Mouse (Mus musculus): ENCODE data around the gene Mfsd1. TPM values are rescaled to one million over a fixed set of nuclear protein-coding genes. Genes with fewer than 3 reads are reported as not detected.

The Mfsd1 gene
- polyA plus RNA-seq (2012; rRNA removed) = 21.4 and 23.6 TPM in 2 replicates

DNA sequence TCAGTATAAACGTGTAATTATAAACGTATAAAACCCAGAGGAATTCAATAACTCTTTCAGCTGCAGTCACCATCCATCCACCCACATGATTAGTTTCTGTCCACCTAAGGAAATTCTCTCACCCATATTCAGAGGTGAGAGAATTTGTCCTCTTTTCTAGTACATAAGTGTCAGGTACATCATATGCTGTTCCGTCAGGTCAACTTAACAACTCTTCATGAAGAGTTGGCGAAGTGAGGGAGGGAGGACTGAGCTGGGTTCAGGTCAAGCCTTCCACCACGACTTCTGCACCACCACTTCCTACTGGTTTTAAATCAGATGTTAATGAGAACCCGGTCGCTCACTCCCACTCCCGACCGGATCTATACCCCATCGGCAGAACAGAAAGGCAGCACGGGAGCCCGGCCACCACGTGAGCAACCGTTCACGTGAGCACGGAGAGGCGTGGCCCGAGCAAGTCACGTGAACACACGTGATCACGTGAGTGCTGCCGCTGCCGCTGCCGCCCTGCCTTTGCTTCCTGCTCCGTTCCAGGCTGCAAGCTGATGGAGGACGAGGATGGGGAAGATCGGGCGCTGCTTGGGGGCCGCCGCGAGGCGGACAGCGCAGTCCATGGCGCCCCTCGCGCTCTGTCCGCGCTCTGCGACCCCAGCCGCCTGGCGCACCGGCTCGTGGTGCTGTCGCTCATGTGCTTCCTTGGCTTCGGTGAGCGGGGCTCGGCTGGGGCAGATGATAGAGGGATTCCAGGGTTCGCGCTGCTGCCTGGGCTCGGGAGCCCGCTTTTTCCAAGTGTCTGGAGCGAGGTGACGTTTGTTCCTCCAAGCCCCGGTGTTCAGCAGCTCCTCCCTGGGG lies at the start of gene Mfsd1:
TSS of gene Mfsd1 (plus strand) at position 469 of the 852 bp plus-strand sequence.
- DNase-seq = peak; percentile 83 to 85
- no peaks in the 10 kb centered on the region for H3K27me3 ChIP-seq (ENCODE audit: control insufficient read depth, insufficient read depth, low read length)
- H3K4me3 ChIP-seq (replicated peaks; ENCODE audit: insufficient read depth, low read depth, low read length) = peak within 1 kb of the TSS; percentile 61
- TF ChIP-seq POLR2A (IDR thresholded peaks at IDR 0.05; ENCODE audit: borderline replicate concordance, insufficient read depth, low read length) = peak; percentile 85
- no peak for TF ChIP-seq CTCF (IDR thresholded peaks at IDR 0.05; ENCODE audit: borderline replicate concordance, insufficient read depth, low read depth, low read length)
- WGBS = 4% methylated on average over 54 of the region's 54 CpGs
- H3K27ac ChIP-seq (ENCODE audit: insufficient read depth, low read length) = no peak within 1 kb of the TSS
- no peaks in the 10 kb centered on the region for H3K4me1 ChIP-seq (ENCODE audit: control insufficient read depth, insufficient read depth, low read length)

DNA sequence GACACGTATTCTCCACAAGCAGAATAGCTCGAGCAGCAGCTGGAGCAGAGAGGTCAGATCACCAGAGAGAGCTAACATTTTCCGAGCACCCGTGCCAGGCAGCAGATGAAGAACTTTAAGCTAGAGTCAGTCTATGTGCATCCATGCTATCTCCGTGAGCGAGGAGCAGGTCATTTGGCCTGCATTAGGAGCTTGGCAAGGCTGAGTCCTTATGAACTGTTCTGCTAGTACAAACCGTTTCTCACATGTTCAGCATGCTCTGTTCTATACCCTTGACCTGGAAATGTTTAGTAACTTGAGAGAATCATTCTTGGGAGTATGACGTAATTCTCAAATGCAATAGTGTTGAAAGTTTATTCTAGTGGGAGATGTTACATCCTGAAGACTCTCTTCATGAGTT lies 38.9 kb upstream of the Mfsd1 start:
- Histone ChIP-seq H3K27ac (ENCODE audit: insufficient read depth, low read length) (no peak overlapping the region), H3K27me3 (ENCODE audit: control insufficient read depth, insufficient read depth, low read length) (no peaks in the 10 kb centered on the region), H3K4me3 (replicated peaks; ENCODE audit: insufficient read depth, low read depth, low read length) (no peak overlapping the region), H3K4me1 (ENCODE audit: control insufficient read depth, insufficient read depth, low read length) (no peaks in the 10 kb centered on the region)
- TF ChIP-seq CTCF (IDR thresholded peaks at IDR 0.05; ENCODE audit: borderline replicate concordance, insufficient read depth, low read depth, low read length) = no peak
- TF ChIP-seq POLR2A (IDR thresholded peaks at IDR 0.05; ENCODE audit: borderline replicate concordance, insufficient read depth, low read length) = no peak
- 73% methylated on average over 8 of the region's 8 CpGs for WGBS
- DNase-seq = no peak

GRCm38 (mm10) chr3:67551193-67551592 lies 31.3 kb upstream of the Mfsd1 start:
- no peaks in the 10 kb centered on the region for H3K27me3 ChIP-seq (ENCODE audit: control insufficient read depth, insufficient read depth, low read length)
- TF ChIP-seq POLR2A (IDR thresholded peaks at IDR 0.05; ENCODE audit: borderline replicate concordance, insufficient read depth, low read length) (no peak), CTCF (IDR thresholded peaks at IDR 0.05; ENCODE audit: borderline replicate concordance, insufficient read depth, low read depth, low read length) (no peak)
- DNase-seq = no peak
- H3K27ac ChIP-seq (ENCODE audit: insufficient read depth, low read length) = no peak overlapping the region
- no peak overlapping the region for H3K4me3 ChIP-seq (replicated peaks; ENCODE audit: insufficient read depth, low read depth, low read length)
- WGBS = 68% methylated on average over 3 of the region's 3 CpGs
- H3K4me1 ChIP-seq (ENCODE audit: control insufficient read depth, insufficient read depth, low read length) = no peaks in the 10 kb centered on the region

DNA sequence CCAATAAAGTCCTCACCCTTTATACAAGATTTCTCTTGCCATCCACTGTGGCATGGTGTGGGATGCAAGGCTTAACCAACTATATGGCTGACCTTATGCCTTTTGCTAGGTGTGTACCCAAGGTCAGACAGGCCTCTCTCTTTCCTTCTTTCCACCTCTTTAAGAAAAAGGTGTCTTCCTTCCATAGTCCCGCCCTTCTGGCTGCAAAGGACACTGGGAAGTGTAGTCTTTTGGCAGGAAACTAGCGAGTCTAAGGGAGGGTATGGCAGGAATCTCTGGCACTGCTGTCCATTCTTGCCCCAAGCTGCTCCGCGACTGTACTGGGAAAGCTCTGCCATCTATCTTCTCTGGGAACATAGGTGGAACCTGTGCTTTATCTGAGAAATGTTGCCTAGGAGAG lies 29.3 kb upstream of the Mfsd1 start:
- 32% methylated on average over 4 of the region's 4 CpGs for WGBS
- DNase-seq = peak; percentile 20 to 26
- Histone ChIP-seq H3K4me3 (replicated peaks; ENCODE audit: insufficient read depth, low read depth, low read length) (no peak overlapping the region), H3K4me1 (ENCODE audit: control insufficient read depth, insufficient read depth, low read length) (no peaks in the 10 kb centered on the region), H3K27me3 (ENCODE audit: control insufficient read depth, insufficient read depth, low read length) (no peaks in the 10 kb centered on the region), H3K27ac (ENCODE audit: insufficient read depth, low read length) (no peak overlapping the region)
- TF ChIP-seq CTCF (IDR thresholded peaks at IDR 0.05; ENCODE audit: borderline replicate concordance, insufficient read depth, low read depth, low read length) = no peak
- TF ChIP-seq POLR2A (IDR thresholded peaks at IDR 0.05; ENCODE audit: borderline replicate concordance, insufficient read depth, low read length) = no peak

DNA sequence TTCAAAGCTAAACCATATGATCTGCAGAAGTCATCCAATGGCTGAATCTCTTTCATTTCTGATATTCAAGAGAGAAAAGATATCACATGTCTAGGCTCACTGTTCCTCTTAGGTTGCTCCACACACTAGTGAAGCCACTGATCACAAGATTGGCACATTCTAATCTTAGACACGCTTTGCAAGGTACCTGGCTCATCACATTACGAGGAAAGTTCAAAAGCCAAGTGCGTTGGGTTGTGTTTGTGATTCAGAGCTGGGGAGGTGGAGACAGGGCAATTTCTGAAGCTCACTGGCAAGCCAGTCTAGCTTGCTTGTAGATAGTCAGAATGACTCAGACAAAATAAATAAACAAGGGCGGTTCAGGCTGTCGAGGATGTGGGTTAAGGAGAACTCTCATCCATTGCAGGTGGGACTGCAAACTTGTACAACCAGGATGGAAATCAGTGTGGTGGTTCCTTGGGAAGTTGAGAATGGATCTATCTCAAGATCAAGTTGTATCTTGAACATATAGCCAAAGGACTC lies 28.6 kb upstream of the Mfsd1 start:
- WGBS = 90% methylated on average over 5 of the region's 5 CpGs
- TF ChIP-seq CTCF (IDR thresholded peaks at IDR 0.05; ENCODE audit: borderline replicate concordance, insufficient read depth, low read depth, low read length) = no peak
- TF ChIP-seq POLR2A (IDR thresholded peaks at IDR 0.05; ENCODE audit: borderline replicate concordance, insufficient read depth, low read length) = no peak
- no peak overlapping the region for H3K27ac ChIP-seq (ENCODE audit: insufficient read depth, low read length)
- no peak overlapping the region for H3K4me3 ChIP-seq (replicated peaks; ENCODE audit: insufficient read depth, low read depth, low read length)
- no peaks in the 10 kb centered on the region for H3K27me3 ChIP-seq (ENCODE audit: control insufficient read depth, insufficient read depth, low read length)
- H3K4me1 ChIP-seq (ENCODE audit: control insufficient read depth, insufficient read depth, low read length) = no peaks in the 10 kb centered on the region
- DNase-seq = no peak

DNA sequence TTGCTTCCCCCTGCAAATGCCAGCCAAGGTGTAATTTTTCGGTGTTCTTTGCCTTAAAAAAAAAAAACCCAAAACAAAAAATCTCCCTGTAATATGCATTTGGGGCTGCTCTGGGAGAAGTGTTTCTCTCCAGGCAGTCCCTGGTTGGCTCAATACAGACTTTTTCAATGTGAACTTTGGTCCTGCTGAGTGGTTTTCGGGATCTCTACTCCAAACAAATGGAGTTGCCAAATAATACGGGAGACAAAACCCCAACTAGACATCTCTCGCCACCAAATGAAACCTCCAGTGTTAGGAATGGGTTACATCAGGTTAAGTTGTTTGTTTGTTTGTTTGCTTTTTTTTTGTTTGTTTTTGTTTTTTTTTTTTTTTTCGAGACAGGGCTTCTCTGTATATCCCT lies 27.3 kb upstream of the Mfsd1 start:
- no peak for DNase-seq
- Histone ChIP-seq H3K4me3 (replicated peaks; ENCODE audit: insufficient read depth, low read depth, low read length) (no peak overlapping the region), H3K27ac (ENCODE audit: insufficient read depth, low read length) (no peak overlapping the region), H3K27me3 (ENCODE audit: control insufficient read depth, insufficient read depth, low read length) (no peaks in the 10 kb centered on the region), H3K4me1 (ENCODE audit: control insufficient read depth, insufficient read depth, low read length) (no peaks in the 10 kb centered on the region)
- WGBS = 68% methylated on average over 5 of the region's 5 CpGs
- TF ChIP-seq CTCF (IDR thresholded peaks at IDR 0.05; ENCODE audit: borderline replicate concordance, insufficient read depth, low read depth, low read length) = no peak
- TF ChIP-seq POLR2A (IDR thresholded peaks at IDR 0.05; ENCODE audit: borderline replicate concordance, insufficient read depth, low read length) = no peak

- WGBS = 45% methylated on average over 14 of the region's 14 CpGs
- DNase-seq = no peak
Measured at GRCm38 (mm10) chr3:67557200-67557651, 25.3 kb upstream of the Mfsd1 start.

More at GRCm38 (mm10) chr3:67557200-67557651, 25.3 kb upstream of the Mfsd1 start:
- Histone ChIP-seq H3K4me1 (ENCODE audit: control insufficient read depth, insufficient read depth, low read length) (no peaks in the 10 kb centered on the region), H3K4me3 (replicated peaks; ENCODE audit: insufficient read depth, low read depth, low read length) (no peak overlapping the region), H3K27me3 (ENCODE audit: control insufficient read depth, insufficient read depth, low read length) (no peaks in the 10 kb centered on the region), H3K27ac (ENCODE audit: insufficient read depth, low read length) (no peak overlapping the region)
- TF ChIP-seq CTCF (IDR thresholded peaks at IDR 0.05; ENCODE audit: borderline replicate concordance, insufficient read depth, low read depth, low read length) (no peak), POLR2A (IDR thresholded peaks at IDR 0.05; ENCODE audit: borderline replicate concordance, insufficient read depth, low read length) (no peak)

Measured in cerebellum, adult 2 months (tissue).